29 mouse cellular contexts compared by ENCODE assay signal in genomic region chr5:63914896-63915295, GRCm38 (mm10). TPM values are rescaled to one million over a fixed set of nuclear protein-coding genes. Genes with fewer than 3 reads are reported as not detected.
DNase-seq lines count a peak whose midpoint lies in the region; ATAC-seq and TF ChIP-seq lines count a peak whose summit lies in the region.
"Had no signal": no experiment of that assay in that cellular context is flagged by ENCODE, and none has a peak within 500 bp of the region (broad histone marks: within the 10 kb centered on the region; RNA-seq: fewer than 3 reads in every experiment).

No protein-coding gene starts in this region.

- H3K27me3 ChIP-seq in liver, adult 2 months (ENCODE audit: control insufficient read depth, insufficient read depth, low read length): no peaks in the 10 kb centered on the region
- H3K27me3 ChIP-seq in liver, embryonic 12.5 days (replicated peaks): no peaks in the 10 kb centered on the region
- no peaks in the 10 kb centered on the region for H3K27me3 ChIP-seq in midbrain, embryonic 15.5 days (replicated peaks)
- H3K27me3 ChIP-seq: embryonic facial prominence, embryonic 13.5 days; forebrain, embryonic 12.5 days; forebrain, embryonic 15.5 days; hindbrain, embryonic 13.5 days had no signal

- peak; percentile 47 for DNase-seq in liver, adult 2 months (ENCODE audit: extremely low read depth, low read depth, low spot score)
- peak; percentile 64 for DNase-seq in adrenal gland, adult 8-10 months
- DNase-seq in adrenal gland, postnatal 25 days: peak; percentile 71
- DNase-seq in spleen, postnatal 36 days (ENCODE audit: low spot score in 2 of 2): no peak
- no peak for DNase-seq in Muller cell, postnatal 12 days (ENCODE audit: inconsistent ontology term)
- DNase-seq: cerebellum, adult 11-12 months; cerebellum, adult 8-10 months; cerebellum, postnatal 10 days; cerebellum, postnatal 36 days; embryo, embryonic 11 days; gastrocnemius, postnatal 25 days; heart, adult 18-20 months; heart, postnatal 10 days; heart, postnatal 36 days had no signal

- peaks cover 8% of the 10 kb centered on the region for H3K4me1 ChIP-seq in liver, adult 2 months (ENCODE audit: control insufficient read depth, insufficient read depth, low read length)
- H3K4me1 ChIP-seq in liver, embryonic 12.5 days: 0 out of 2 replicates have a peak, but pooled peaks cover 2% of the 10 kb centered on the region
- H3K4me1 ChIP-seq in midbrain, embryonic 15.5 days: no peaks in the 10 kb centered on the region
- H3K4me1 ChIP-seq: embryonic facial prominence, embryonic 10.5 days; embryonic facial prominence, embryonic 13.5 days; forebrain, embryonic 12.5 days; forebrain, embryonic 15.5 days; heart, embryonic 12.5 days; hindbrain, embryonic 10.5 days; hindbrain, embryonic 13.5 days had no signal

- no peaks in the 10 kb centered on the region for H3K9me3 ChIP-seq in liver, embryonic 12.5 days (replicated peaks)
- no peaks in the 10 kb centered on the region for H3K9me3 ChIP-seq in midbrain, embryonic 15.5 days
- H3K9me3 ChIP-seq: embryonic facial prominence, embryonic 10.5 days; embryonic facial prominence, embryonic 13.5 days; forebrain, embryonic 12.5 days; forebrain, embryonic 15.5 days; heart, embryonic 12.5 days; heart, embryonic 15.5 days; hindbrain, embryonic 10.5 days; hindbrain, embryonic 13.5 days had no signal

- no peak overlapping the region for H3K9ac ChIP-seq in liver, adult 2 months (ENCODE audit: low read depth, low read length)
- no peak overlapping the region for H3K9ac ChIP-seq in liver, embryonic 12.5 days
- H3K9ac ChIP-seq in midbrain, embryonic 15.5 days: no peak overlapping the region
- H3K9ac ChIP-seq: embryonic facial prominence, embryonic 13.5 days; forebrain, embryonic 12.5 days; forebrain, embryonic 15.5 days; heart, embryonic 12.5 days; heart, embryonic 15.5 days; hindbrain, embryonic 13.5 days had no signal

- WGBS in liver, adult 2 months: 19% methylated on average over 1 of the region's 1 CpGs
- WGBS in liver, embryonic 12.5 days (ENCODE audit: insufficient replicate concordance): 39% methylated on average over 1 of the region's 1 CpGs
- 58% methylated on average over 1 of the region's 1 CpGs for WGBS in midbrain, embryonic 15.5 days

- H3K36me3 ChIP-seq in liver, adult 2 months (ENCODE audit: control insufficient read depth, insufficient read depth, low read length): 0 out of 2 replicates have a peak, but pooled peaks cover 1% of the 10 kb centered on the region
- no peaks in the 10 kb centered on the region for H3K36me3 ChIP-seq in liver, embryonic 12.5 days
- H3K36me3 ChIP-seq in midbrain, embryonic 15.5 days (replicated peaks): no peaks in the 10 kb centered on the region
- H3K36me3 ChIP-seq: forebrain, embryonic 12.5 days; forebrain, embryonic 15.5 days; heart, embryonic 12.5 days; heart, embryonic 15.5 days; hindbrain, embryonic 10.5 days; hindbrain, embryonic 13.5 days had no signal

- TF ChIP-seq CTCF in liver, adult 2 months (IDR thresholded peaks at IDR 0.05; ENCODE audit: low read depth, low read length): no peak

- no peak overlapping the region for H3K4me3 ChIP-seq in liver, adult 2 months (ENCODE audit: insufficient read depth, low read depth, low read length)
- no peak overlapping the region for H3K4me3 ChIP-seq in liver, embryonic 12.5 days
- H3K4me3 ChIP-seq in midbrain, embryonic 15.5 days: no peak overlapping the region
- H3K4me3 ChIP-seq: embryonic facial prominence, embryonic 10.5 days; embryonic facial prominence, embryonic 13.5 days; erythroblast, embryonic 14.5 days; forebrain, embryonic 12.5 days; forebrain, embryonic 15.5 days; heart, embryonic 12.5 days; heart, embryonic 15.5 days; hindbrain, embryonic 10.5 days; hindbrain, embryonic 13.5 days had no signal

- no peak overlapping the region for H3K4me2 ChIP-seq in liver, embryonic 12.5 days
- H3K4me2 ChIP-seq in midbrain, embryonic 15.5 days: no peak overlapping the region
- H3K4me2 ChIP-seq: embryonic facial prominence, embryonic 13.5 days; forebrain, embryonic 12.5 days; forebrain, embryonic 15.5 days; heart, embryonic 12.5 days; heart, embryonic 15.5 days; hindbrain, embryonic 13.5 days had no signal

- no peaks in the 10 kb centered on the region for H3K79me2 ChIP-seq in liver, adult 2 months (ENCODE audit: control insufficient read depth, insufficient read depth, low read length)

- TF ChIP-seq POLR2A in liver, adult 2 months (IDR thresholded peaks at IDR 0.05; ENCODE audit: extremely low read depth, insufficient read depth, low read length): no peak

- H3K27ac ChIP-seq in liver, adult 2 months (replicated peaks; ENCODE audit: insufficient read depth, low read depth, low read length): no peak overlapping the region
- H3K27ac ChIP-seq in liver, embryonic 12.5 days: no peak overlapping the region
- no peak overlapping the region for H3K27ac ChIP-seq in midbrain, embryonic 15.5 days
- H3K27ac ChIP-seq: embryonic facial prominence, embryonic 10.5 days; embryonic facial prominence, embryonic 13.5 days; forebrain, embryonic 12.5 days; forebrain, embryonic 15.5 days; heart, embryonic 15.5 days; hindbrain, embryonic 10.5 days; hindbrain, embryonic 13.5 days had no signal

- no peak for ATAC-seq in liver, embryonic 12.5 days
- ATAC-seq in midbrain, embryonic 15.5 days (replicated peaks): no peak
- ATAC-seq: activated CD4-positive, CD25-positive, alpha-beta regulatory T cell, adult 4 months; CD4-positive, CD25-positive, alpha-beta regulatory T cell, adult 4 months; forebrain, embryonic 15.5 days; hindbrain, embryonic 16.5 days; intestine, embryonic 16.5 days had no signal

RNA-seq across cellular contexts. Expression of gene Rell1, which starts 53.8 kb away (rescaled TPM):
- total RNA-seq in liver, adult 2 months (2014; rRNA removed): 8.4 and 10.3 TPM in 2 replicates
- polyA plus RNA-seq in liver, adult 2 months (2012; rRNA removed): 4.6 and 5.7 TPM in 2 replicates
- 8.5 and 8.6 TPM in 2 replicates for polyA plus RNA-seq in liver, embryonic 12.5 days (2016; fragmentation: Nextera tagmentation; extraction: Ambion mirVana)
- total RNA-seq in adrenal gland, adult 8-10 months (2022): 100 to 1,000 TPM in 1 of 4 experiments, 10 to 100 TPM in 3; 49.3 to 101 (median 71.5) TPM
- total RNA-seq in adrenal gland, postnatal 25 days (2021): 47.8 and 50.3 TPM in 2 replicates
- polyA plus RNA-seq in midbrain, embryonic 15.5 days (2015; fragmentation: Nextera tagmentation; extraction: Ambion mirVana): 8.9 and 9.0 TPM in 2 replicates

Comparison
In these comparisons a context has a peak if more than half of its experiments do, and no peak if none do; other contexts are left out.
1. DNase-seq: peak in liver, adult 2 months (single experiment), adrenal gland, adult 8-10 months (single experiment) and adrenal gland, postnatal 25 days (single experiment); none in spleen, postnatal 36 days (0 of 2) and Muller cell, postnatal 12 days (single experiment).